Mouse (Mus musculus): Measurements from ENCODE around the gene Cep55.

- TF ChIP-seq CTCF (IDR thresholded peaks at IDR 0.05; ENCODE audit: low read depth, low read length): no peak
- TF ChIP-seq POLR2A (IDR thresholded peaks at IDR 0.05; ENCODE audit: borderline replicate concordance, low read depth, low read length): no peak
These were observed 1.5 kb downstream of the Cep55 start for GRCm38 (mm10) chr19:38056276-38056675.
